Mouse (Mus musculus) cerebellum, postnatal 36 days (tissue): ENCODE data around the gene Scaf8.
"Not testable (repeated sequence)": the region's sequence is repeated elsewhere in the genome, so short reads cannot be mapped to it uniquely, and the experiment has no call there.

Experiments
- DNase-seq, 2 experiments: peaks; one replicate each; pipeline ENCODE4 v3.0.0; 2021 to 2022; ENCODE audit warnings: mixed read lengths in 2 of 2

Scaf8 gene

GRCm38 (mm10) chr17:3114720-3115379 is at the start of gene Scaf8:
TSS of gene Scaf8 (plus strand) at chr17:3114972.
- DNase-seq = peak; percentile 93

DNA sequence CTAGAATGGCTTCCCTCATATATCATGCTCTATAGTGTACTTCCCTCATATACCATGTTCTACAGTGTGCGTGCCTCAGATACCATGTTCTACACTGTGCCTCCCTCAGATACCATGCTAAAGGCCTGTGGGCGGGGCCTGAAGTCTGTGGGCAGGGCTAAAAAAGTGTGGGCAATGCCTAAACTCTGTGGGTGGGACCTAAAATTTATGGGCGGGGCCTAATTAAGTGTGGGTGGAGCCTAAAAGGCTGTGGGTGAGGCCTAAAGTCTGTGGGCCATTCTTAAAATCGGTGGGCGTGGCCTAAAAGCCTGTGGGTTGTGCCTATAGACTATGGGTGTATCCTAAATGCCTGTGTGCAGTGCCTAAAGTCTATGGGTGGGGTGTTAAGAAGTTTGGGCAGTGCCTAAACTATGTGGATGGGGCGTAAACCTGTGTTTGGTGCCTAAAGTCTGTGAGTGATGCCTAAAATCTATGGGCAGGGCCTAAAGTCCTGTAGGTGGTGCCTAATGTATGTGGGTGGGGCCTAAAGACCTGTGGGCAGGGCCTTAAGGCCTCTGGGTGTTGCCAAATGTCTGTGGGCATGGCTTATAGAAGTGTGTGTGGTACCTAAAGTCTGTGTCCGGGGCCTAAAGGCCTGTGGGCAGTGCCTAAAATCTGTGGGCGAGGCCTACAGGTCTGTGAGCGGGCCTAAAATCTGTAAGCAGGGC is 39.5 kb upstream of the Scaf8 start:
- no peak for DNase-seq

DNA sequence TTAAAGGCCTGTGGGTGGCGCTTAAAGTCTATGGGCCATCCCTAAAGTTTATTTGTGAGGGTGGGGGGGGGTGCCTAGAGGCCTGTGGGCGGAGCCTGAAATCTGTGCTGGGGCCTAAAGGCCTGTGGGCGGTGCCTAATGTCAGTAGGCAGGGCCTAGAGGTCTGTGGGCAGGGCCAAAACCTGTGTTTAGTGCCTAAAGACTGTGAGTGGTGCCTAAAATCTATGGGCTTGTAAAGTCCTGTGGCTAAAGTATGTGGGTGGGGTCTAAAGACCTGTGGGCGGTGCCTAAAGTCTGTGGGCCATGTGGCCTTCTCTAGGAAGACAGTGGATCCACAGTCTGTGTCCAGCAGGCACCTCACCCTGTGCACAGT is 38.9 kb upstream of the Scaf8 start:
- no peak for DNase-seq

- DNase-seq = not testable (repeated sequence)
Observed at GRCm38 (mm10) chr17:3077936-3078335, 36.8 kb upstream of the Scaf8 start.

GRCm38 (mm10) chr17:3080587-3081349 is 34.0 kb upstream of the Scaf8 start:
- DNase-seq = not testable (repeated sequence)

GRCm38 (mm10) chr17:3081512-3082100 is 33.2 kb upstream of the Scaf8 start:
- peak; percentile 34 to 84 for DNase-seq

DNA sequence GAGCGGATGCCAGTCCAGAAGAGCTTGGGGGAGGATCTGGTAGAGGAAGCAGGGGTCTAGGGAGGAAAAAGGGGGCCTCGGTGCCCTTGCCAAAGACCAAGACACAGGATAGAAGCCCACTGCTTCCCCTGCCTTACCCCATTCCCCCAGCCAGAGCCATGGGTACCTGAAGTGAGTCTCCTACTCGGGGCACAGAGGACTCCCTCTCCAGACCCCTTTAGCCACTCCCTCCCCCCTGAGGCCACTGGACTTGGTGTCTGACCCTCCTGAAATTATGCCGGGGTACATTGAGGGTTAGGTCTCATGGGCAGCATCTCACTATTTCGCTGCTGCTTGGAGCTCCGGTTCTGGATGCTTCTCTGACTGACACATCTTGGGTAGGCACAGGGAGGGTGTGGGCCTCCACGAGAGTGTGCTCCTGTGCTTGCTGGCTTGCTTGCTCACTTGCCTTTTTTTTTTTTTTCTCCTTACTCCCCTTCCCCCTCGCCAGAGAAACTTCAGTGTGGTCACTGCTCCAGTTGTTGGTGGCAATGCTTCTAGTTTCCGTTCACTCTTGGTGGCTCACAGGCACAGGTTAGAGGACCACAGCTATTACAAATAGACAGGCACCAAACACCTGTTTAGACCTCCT is 32.5 kb upstream of the Scaf8 start:
- DNase-seq = peak; percentile 21 to 45

GRCm38 (mm10) chr17:3082756-3083749 is 31.7 kb upstream of the Scaf8 start:
- peak; percentile 58 to 69 for DNase-seq

GRCm38 (mm10) chr17:3083886-3084550 is 30.8 kb upstream of the Scaf8 start:
- DNase-seq = peak; percentile 94 to 96

DNA sequence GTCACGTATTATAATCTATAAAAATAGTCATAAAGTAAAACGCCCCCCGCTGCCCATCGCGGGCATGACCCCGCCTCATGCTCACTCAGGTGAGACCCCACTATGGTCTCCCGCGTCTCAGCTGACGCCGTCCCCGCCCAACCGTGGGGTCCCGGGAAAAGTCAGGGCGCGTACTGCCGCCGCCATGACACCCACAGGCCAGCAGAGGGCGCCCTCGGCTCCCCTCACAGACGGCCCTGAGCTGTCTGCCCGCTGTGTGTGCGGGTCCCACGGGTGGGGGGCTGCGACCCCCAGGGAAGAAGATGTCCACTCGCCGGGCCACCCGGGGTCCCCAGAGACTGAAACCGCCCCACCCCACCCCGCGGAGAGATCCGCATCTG is 30.2 kb upstream of the Scaf8 start:
- DNase-seq = peak; percentile 74 to 75

DNA sequence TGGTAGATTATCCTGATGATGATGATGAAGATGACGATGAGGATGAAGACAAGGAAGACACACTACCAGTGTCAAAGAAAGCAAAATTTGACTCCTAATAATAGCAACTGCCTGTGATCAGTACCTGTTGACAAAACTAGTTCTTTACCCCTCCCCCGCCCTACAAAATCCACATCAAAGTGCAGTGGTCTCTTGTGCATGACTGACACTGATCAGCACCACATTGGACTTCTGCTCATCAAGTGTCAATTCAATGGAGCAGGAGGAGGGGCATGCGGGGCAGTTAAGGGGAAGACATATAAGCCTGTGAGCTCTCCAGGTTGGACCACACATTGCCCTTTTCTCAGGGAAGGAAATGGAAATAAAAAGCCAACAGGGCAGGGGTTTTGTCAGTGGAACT is 29.6 kb upstream of the Scaf8 start:
- DNase-seq = no peak

DNA sequence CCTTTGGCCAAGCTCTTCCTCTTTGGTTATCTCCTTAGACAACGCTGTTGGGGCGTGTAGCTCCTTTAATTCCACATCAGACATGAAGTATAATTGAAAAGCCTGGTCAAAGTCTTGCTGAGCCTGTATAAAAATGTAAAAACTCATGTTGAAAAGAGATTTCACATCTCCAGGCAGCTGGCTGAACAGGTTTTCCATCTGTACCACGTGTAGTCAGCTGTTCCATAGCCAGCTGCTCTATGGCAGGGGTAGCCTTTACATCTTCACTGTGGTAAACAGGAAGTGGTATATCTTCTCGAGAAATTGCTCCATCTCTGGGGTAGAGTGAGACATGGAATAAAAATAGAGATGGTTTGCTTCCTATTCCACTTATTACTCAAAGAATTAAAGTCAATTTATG is 22.1 kb upstream of the Scaf8 start:
- no peak for DNase-seq

DNA sequence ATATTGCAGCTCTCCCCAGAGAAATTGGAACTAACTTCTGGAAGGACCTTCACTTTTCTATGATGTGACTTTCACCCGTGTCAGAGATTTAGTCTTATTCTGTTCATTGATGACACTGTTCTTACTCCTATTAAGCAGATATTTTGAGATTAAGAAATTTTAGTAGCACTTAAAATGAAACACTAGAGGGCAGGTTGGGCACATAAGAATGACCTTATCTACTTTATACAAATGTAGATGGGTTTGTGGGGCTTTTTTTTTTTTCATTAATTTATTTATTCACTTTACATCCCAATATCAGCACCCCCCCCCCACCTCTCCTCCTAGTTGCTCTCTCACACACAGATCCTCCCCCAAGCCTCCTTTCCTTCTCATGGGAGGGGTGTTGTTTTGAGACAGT is 15.5 kb upstream of the Scaf8 start:
- not testable (repeated sequence) for DNase-seq

- DNase-seq = peak in 1 of 2 experiments; percentile 18
Observed at GRCm38 (mm10) chr17:3102336-3103165, 12.2 kb upstream of the Scaf8 start.

DNA sequence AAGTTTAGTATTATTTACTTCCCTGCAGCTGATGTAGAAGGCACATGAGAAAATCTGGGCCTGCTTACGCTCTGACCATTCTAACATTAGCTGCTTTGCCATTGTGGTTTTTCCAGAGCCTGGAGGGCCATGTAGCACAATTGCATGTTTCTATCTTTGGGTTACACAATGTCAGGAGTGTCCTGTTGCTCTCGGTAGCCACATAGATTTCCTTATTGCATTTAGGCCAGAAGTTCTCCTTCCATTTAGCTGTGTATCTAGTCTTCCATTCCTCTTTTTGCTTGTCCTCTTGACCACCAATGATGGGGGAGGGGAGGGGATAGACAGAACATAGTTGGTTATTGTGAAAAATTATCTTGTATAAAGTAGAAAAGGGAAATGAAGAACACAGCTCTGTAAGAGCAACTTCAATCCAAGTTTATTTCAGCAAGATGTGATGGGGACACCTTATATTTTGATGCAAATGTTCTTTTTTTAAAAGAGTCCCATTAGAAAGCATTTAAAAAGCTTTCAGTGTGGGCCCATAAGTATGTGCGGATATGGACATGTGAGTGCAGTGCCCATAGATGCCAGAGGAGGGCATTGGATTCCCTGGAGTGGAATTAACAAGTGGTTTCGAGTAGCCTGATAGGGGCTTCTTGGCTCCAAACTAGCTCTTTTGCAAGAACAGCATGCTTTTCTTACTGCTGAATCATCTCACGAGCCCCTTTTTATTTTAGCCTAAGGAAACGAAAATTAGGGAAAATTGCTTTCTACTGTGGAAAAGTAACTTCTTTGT is 10.4 kb upstream of the Scaf8 start:
- DNase-seq = no peak

DNA sequence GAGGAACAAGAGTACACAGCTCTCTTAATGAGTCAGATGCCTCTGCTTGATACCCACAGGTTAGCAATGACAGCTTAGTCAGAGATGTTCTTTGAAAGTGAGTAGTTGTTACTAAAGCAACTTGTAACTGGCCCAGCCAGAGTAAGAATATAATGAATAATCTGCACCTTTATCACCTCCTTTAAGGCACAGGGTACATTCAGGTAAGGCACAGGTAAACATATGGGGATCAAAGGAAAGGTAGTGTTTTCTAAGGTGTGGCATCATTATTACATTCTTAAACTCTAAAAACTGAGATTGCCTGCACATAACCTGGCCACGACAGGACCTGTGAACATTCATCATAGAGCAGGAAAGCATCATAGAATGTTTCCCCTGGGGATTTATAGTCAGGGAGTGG is 9.8 kb upstream of the Scaf8 start:
- no peak for DNase-seq

DNA sequence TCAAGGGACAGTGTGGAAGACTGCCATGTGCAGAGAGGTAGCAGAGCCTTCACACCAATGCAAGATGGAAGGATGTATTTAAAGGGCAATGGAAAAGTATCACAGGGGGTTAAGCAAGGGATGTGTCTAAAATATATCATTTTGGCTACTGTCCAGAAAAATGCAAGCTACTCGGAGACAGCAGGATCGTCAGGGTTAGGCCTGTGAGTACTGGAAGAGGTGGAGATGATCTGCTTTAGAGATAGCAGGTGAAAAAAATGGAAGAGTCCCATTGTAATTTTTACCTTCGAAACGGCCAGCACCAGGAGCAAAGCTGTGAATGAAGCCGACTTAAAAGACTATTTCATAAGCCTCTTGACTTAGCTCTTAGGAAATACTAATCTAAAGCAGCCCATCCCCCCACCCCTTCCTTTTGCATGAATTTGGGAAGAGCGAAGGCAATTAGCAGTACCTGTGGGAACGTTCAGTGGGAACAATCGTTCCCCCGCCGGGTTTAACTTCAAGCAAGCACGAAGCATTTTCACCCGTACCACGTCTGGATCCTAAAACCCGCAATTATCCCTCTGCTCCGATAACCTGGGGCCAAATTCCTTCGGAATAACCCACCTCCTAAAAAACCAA is 925 bp upstream of the Scaf8 start:
- peak in 1 of 2 experiments; percentile 17 for DNase-seq

GRCm38 (mm10) chr17:3114358-3114719 is 433 bp upstream of the Scaf8 start:
- no peak for DNase-seq
